Mouse (Mus musculus) embryonic fibroblast, embryonic 13.5 days (primary cell): ENCODE results near the gene Pdzrn4.

Experiments used
- CTCF ChIP-seq: IDR thresholded peaks from 2 replicates; pipeline ENCODE4 v1.5.1; 2011; ENCODE audit warnings: mild to moderate bottlenecking, control low read depth, low read length, moderate library complexity, borderline replicate concordance; ENCODE audit not compliant: insufficient read depth
- POLR2A ChIP-seq: IDR thresholded peaks from 2 replicates; pipeline ENCODE4 v1.6.1; 2011; ENCODE audit warnings: low read depth, mild to moderate bottlenecking, control low read depth, low read length, moderate library complexity

DNA sequence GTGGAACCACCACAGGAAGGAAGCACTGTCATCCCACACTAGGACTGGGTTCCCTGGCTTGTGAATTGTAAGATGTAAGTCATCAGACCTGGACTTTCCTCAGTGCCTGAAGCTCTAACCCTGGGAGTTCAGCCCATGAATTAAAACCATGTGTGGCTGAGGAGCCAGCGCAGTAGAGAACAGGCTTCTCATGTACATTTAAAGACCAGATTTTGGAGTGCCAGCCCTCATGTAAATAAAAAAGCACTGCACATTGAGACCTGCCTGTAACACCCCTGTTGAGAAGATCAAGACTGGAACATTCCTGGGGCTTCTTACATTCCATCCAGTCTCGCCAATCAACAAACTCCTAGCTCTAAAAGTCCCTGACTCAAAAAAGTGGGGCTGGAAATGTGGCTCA lies 342.0 kb downstream of the Pdzrn4 start:
- TF ChIP-seq CTCF: no peak
- no peak for TF ChIP-seq POLR2A
